Mouse (Mus musculus) megakaryocyte, adult 5-6 weeks (primary cell): Measurements from ENCODE around the gene Tmem121b. TPM values are rescaled to one million over a fixed set of nuclear protein-coding genes. Genes with fewer than 3 reads are reported as not detected.

Source experiments
- ATAC-seq: 2 replicates; pipeline ENCODE4 v1.8.0; 2016; ENCODE audit warnings: mild to moderate bottlenecking, inconsistent platforms; ENCODE audit not compliant: poor library complexity, severe bottlenecking
- total RNA-seq, 2 experiments: library from RNA; stranded (forward) in 1 of 2; stranded (reverse) in 1 of 2; fragments of 153-499, 151-499 nt in 1 of 2; fragments of 221-1000, 200-1000 nt in 1 of 2; gene quantifications; 2 replicates each; pipeline versions ENCODE4 v1.2.3 to v1.2.4; 2015 to 2017

Tmem121b gene
- total RNA-seq (2015) (0.05 TPM in 1 of 2 replicates, not detected in the other), total RNA-seq (2017) (not detected in 2 replicates)

DNA sequence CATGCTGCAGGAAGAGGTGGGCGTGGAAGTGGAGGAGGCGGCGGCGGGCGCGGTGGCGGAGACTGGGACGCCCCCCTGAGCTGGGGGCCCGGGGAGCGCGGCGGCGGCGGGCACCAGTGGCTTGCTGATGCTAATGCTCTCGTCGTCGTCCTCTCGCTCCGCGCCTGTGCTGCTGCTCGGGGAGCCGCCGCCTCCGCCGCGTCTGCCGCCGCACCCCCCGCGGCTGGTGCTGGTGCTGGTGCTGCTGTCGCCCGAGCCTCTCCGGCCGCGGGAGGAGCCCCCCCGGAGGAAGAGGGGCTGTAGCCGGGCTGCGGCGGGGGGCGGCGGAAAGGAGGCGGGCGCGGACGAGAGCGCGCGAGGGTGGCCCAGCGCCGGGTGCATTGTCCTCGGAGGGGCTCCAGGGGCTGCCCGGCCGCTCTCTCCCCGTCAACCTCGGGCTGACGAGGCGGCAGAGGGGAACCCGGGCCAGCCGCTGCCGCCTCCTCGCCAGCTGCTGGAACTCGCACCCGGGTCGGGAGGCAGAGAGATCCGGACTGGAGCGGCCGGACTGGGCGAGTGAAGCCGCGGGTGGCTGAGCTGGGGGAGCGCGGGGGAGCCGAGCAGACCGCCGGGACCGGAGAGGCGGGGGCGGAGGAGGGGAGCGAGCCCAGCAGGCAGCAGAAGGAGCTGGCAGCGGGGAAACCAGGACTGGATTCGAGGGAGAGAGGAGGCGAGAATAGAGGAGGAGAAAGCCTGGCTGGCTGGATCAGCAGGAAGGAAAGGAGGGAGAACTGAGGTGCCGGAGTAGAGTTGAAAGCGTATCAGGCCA is at the start of gene Tmem121b:
Gene Tmem121b, minus strand, starts transcription at position 434 of the 808 bp plus-strand sequence.
- 0 out of 2 replicates have a peak, but pooled peaks have one; percentile 9 for ATAC-seq

DNA sequence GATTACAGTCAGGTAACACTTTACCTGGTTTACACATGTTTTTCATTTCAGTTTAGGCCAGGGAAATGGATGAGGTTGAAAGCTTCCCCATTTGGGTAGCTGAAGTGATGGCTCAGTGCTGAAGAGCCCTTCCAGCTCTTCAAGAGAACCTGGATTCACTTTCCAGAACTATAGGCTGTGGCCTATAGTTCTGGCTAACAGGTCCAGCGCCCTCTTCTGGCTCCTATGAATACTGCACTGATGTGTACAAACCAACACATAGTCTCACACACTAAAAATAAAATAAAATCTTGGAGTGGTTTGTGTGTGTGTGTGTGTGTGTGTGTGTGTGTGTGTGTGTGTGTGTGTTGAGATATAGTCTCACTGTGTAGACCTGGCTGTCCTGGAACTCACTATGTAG is 48.5 kb upstream of the Tmem121b start:
- no peak for ATAC-seq

DNA sequence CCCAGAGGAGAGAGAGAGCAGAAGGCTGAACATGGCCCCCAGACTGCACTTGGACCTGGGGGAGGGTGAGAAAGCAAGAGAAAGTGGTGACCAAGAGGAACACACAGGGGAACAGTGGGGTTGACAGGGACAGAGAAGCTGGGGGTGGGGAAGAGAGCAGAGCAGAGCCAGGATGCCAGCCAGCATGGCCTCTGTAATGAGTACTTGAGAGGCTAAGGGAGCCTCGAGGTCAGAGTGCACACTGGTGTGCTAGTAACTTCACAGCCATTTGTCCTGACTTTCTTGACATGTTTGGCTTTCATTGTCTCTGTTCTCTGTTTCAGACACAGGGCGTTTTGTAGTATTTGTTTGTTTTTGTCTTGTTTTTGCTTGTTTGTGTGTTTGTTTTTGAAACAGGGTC is 47.8 kb upstream of the Tmem121b start:
- ATAC-seq = no peak

DNA sequence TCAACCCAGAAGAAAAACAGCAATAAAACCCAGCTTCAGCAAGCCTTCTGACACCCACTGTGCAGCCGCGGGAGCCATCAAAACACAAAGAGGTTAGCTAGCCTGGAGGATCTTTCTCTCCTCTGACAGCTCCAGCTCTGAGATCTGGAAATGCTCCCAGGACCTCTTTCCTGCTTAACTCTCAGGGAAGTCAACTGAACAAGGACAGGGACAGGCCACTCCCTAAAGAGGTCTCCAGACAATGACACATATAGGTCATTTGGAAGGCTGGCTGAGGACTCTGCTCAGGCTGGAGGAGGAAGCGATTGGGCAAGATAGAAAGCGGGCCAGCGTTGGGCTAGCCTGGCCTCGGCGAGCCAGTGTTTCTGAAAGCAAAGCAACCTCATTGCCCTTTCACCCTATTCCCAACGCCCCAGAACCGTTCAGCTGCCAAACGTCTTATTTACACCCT is 46.2 kb upstream of the Tmem121b start:
- peak; percentile 63 for ATAC-seq

DNA sequence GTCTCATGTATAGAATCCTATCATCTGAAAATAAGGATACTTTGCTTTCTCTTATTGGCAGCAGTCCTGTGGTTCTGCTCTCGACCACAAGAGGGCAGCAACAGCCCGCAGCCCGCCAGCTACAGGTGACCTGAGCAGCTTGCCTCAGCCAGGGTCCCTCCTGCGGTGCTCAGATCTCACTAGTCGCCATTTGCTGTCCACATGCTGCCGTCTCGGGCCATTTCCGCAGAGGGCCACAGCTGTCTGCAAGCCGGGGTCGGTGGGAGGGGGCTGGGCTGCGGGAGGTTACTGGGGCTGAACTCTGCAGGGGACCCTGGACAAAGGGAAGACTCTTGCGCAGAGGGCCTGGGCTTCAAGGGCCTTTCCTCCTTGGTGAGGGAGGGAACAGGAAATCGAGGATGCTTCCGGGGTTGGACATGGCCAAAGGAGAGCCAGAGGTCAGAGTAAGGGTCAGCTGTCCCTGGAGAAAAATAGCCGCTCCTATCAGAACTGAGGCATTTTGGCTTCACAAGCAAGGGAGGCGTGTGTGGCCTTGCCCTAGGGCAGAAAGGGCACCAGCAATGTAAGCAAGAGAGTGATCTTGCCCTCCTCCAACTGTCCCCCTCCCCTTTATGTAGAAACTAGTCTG is 45.6 kb upstream of the Tmem121b start:
- ATAC-seq = peak; percentile 93

DNA sequence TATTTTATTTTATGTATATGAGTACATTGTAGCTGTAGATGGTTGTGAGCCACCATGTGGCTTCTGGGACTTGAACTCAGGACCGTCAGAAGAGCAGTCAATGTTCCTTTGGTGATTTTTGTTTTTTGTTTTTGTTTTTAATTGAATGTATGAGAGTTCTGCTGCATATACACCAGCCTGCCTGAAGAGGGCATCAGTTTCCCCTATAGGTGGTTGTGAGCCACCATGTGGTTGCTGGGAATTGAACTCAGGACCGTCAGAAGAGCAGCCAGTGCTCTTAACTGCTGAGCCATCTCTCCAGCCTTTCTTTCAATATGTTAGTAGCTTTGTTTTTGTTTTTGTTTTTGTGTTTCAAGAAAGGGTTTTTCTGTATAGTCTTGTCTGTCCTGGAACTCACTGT is 42.7 kb upstream of the Tmem121b start:
- no peak for ATAC-seq

DNA sequence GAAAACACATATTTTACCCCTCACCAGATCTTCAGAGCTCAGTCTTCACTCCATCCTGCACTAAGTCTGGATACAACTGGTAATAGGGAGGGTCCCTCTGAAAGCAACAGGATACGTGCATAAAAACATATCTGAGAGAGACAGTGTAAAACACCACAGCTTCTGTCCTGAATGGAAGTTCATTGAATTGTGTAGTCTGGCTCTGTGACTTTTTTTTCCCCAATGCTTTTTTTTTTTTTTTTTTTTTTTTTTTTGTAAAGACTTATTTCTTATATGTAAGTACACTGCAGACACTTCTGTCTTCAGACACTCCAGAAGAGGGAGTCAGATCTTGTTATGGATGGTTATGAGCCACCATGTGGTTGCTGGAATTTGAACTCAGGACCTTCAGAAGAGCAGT is 39.0 kb upstream of the Tmem121b start:
- ATAC-seq = no peak

DNA sequence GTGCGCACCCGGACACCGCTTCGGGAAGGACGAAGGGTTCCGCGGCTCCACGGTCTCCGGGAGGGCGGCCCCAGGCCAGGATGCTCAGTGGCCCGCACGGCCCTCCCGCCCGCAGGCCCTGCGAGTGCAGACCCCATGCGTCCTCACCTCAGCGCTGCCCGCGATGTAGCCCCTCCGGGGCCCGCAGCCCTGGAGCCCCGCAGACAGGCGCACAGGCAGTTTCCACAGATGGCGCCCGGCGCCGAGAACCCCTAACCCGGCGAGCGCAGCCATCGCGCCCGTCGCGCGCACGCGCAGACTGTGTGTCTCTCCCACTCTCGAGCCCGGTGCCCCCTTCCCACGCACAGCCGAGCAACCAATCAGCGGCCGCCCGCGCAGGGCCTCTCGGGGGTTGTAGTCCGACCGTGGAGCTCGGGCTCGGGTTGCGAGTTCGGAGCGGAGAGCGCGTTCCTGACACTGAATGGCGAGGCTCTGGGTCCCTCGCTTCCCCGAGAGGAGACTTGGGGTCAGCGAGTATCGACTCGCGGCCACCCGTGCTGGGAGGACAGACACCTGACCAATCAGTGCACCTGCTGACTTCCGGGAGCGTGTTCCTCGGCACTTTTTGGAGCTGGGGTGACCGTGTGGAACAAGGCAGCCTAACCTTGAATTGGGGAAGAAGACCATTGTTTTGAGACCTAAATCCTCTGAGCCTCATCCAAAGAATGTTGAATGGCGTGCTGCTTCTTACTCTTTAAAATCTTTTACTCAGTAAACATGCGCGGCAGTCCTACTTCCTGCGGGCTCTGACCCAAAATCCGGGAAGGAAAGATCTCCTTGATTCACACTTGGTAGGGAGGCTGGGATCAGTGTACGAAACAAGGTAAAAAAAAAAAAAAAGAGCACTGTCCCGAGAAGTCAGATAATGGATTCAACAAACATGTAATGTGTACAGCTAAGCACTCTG is 37.7 kb upstream of the Tmem121b start, which contains the start of gene Hdhd5:
Gene Hdhd5, minus strand, starts transcription at position 300 of the 946 bp plus-strand sequence.
- peak; percentile 98 for ATAC-seq

DNA sequence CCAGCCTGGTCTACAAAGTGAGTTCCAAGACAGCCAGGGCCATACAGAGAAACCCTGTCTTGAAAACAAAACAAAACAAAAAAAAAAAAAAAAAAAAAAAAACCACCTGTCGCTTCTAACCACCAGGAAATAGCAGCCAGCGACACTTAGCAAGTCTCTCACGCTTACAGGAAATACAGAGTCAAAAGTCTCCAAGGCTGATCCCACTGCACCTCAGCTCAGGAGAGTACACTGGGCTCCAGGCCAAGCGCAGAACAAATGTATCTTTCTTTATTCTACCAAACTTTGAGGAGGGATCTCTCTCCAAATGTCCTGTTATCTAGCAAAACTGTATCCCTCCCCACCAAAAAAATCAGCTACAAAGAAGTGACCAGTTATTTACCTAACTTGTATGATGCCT is 35.5 kb upstream of the Tmem121b start:
- ATAC-seq = no peak

DNA sequence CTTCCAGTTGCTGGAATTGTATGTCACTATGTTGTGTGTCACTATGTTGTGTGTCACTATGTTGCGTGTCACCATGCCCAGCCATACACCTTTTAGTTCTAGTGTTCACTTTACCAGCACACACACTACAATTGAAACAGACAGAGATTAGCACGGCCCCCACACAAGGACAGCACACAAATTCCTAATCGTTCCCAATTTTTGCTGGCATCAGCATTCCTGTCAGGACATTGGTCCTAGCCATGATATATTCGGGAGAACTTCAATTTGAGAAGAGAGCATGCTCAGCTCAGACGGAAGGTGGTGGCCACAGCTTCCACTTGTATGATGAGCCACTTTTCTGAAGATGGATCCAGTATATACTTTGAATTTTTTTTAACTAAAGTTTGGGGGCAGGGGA is 31.2 kb upstream of the Tmem121b start:
- ATAC-seq = no peak

DNA sequence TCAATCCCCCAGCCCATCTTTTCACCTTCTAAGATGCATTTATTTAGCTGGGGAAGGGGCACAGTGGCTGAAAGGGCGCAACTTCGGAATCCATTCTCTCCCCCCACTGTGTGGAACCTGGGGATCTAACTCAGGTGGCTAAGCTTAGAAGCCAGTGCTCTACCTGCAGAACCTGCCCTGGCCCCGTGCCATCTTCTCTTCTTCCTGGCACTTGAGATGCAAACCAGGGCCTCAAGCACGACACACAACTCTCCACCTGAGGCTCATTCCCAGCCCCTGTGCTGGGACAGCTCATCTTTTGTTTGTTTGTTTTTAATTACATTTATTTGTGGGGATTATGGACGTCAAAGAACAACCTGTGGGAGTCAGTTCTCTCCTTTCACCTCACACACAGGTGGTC is 26.0 kb upstream of the Tmem121b start:
- no peak for ATAC-seq

DNA sequence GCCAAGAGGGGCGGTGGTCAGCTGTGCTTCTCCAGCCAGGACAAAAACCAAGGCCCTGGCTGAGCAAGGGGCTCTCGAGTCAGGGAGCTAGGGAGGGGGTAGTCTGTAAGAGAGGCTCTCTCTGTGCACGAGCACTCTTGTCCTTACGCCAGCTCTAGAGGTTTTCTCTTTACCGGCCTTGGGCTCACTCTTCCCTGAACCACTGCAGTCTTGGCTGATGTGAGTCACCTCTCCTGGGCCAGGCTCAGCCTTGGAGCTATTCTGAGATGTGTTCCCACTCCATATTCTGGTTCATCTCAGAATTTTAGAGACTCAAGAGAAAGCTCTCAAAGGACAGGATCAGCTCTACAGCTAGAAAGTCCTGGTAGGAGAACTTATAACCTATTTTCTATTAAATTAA is 23.7 kb upstream of the Tmem121b start:
- ATAC-seq = no peak

DNA sequence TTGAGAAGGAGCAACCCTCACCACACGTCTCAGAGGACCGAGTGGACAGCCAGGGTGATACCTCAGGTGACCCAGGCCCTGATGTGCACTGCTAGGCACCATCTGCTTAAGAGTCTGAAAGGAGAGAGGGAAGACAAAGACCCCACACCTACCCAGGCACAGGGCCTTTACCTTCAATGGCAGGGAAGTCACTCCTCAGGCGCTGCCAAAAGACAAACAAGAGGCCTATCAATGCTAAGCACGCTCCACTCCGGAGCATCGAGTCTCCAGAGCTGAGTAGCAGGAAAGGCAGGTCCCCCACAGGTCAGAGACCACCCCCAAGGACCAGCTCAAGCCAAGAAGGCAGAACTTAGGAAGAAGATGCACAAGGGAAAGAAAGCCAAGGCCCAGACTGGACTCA is 23.3 kb upstream of the Tmem121b start:
- no peak for ATAC-seq

DNA sequence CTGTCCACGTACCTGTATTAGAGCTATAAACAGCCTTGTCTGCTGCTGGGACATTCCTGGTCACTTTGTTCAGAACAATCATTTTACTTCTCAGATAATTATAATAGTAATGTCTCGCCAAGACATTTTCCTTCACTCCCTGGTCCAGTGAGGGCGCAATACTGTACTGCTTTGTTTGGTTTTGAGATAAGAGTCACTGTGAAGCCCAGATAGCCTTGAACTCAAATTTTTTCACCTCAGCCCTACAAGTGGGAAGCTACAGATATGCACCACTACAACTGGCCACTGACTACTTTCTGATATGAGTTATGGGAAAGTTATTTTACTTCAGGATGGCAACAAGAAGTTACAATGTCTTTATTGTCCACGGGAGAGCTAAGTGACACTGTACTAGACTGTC is 22.8 kb upstream of the Tmem121b start:
- peak; percentile 40; the same call in 1 of the 2 replicates for ATAC-seq

DNA sequence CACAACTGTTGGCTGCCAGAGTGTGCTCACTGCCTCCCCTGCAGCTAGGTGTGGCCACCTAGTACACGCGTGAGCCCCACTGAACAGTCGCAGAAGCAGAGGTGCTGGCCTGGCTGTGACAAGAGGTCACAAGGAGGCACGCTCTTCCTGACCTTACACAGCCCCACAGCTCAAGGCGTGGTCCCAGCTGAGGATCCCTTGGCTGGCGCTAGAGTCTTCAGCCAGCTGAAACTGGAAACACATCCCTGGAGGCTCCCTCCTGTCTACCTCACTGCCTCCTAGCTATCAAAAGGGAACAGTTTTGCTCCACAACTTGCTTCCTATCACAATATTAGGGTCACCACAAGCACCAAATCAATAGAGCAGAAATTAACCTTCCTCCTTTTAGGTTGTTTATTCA is 17.6 kb upstream of the Tmem121b start:
- no peak for ATAC-seq

DNA sequence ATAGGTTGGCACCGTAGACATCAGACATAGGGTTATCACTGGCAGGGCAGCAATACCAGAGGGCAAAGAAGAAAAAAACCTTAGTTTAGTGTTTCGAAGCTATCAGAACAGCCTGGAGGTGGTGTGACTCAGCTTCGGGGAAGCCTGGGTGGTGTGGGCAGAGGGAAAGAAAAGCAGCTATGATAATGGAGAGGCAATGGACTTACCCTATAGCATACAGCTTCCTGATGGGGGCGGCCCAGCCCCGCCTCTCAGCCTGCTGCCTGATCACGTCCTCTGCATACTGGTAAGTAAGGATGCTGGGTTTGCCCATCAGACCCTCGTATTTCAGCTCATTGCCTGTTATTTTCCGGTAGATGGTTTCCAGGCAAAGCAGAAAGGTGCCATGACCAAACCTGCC is 16.8 kb upstream of the Tmem121b start:
- ATAC-seq = no peak

DNA sequence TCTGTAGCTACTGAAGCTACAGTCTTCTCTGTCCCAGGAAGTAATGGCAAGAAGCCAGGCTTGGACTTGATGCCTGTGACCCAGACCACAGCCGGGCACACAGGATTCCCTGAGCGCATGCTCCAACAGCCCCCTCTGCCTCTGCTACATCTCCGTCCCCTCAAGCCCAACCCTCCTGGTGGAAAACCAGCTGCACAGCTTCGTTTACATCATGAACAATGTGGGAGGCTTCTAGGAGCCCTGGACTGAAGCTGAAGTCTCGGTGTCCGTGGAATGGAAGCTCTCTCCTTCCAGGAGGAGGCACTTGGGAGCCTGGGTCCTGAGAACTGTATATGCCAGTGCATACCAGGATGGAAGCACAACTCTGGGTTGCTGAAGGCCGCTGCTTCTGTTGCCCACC is 16.4 kb upstream of the Tmem121b start:
- ATAC-seq = no peak

DNA sequence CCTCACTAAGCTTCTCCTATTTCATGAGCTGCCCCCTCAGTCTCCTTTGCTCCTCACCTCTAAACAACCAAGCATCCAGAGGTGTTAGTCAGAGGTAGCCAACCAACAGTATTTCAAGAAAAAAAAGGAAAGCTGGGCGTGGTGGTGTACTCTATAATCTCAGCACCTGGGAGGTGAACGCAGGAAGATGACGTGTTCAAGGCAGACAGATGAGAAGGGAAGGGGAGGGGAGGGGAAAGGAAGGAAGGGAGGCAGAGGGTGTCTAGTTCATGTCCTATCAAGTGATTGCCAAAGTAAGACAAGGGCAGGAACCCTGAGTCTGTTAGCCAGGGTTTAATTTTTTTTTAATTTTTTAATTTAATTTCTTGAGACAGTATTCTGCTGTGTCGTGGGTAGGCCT is 15.0 kb upstream of the Tmem121b start:
- no peak for ATAC-seq

DNA sequence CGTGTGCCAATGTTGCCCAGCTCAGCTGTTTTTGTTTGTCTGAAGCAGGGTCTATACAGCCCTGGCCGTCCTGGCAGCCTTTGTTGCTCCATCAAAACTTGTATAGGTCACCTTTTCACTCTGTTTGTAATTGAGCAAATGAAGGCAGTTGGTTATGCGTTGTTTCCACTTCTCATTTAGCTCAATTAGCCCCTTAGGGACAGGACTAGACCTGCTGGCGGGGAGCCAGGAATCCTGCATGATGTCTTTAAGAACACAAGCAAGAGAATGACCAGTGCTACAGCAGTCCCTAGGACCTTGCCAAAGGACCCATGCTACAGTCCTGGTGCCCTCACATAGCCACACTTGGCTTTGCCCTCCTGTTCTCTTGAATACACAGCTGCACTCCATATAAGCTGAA is 11.9 kb upstream of the Tmem121b start:
- no peak for ATAC-seq

DNA sequence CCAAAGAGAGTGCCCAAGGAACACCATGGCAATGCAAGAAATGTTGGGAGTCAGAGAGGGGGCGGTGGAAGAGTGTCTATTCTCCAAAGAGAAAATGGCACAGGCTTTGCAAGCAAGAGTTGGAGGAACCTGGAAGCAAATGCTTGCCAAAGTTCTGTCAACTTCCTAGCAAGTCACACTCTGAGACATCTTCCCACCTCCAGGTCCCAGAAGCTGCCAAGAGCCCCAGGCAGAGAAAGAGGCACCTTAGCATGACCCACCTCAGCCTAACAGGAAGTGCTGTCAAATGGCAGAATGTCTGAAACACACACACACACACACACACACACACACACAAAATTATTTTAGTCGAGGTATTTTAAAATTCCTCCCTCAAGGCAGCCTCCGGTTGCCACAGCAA is 10.4 kb upstream of the Tmem121b start:
- ATAC-seq = no peak

DNA sequence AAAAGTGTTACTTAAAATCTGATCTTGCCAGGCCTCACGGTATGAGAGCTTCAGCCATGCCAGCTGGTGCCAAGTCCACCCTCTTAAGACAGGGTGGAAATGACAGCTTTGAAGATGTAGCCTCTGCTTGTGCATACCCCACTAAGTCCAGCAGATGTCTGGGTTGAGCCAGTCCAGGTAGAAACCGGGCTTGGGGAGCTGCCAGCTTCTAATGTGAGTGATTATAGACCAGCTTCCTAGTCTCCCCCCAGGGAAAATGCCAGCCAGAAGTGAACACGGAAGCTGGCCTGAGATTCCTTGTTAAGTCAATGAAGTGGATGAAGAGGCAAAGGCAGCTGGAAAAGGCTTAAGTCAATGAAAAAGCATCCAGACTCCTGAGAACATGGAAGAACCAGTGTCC is 2.9 kb upstream of the Tmem121b start:
- no peak for ATAC-seq
